Mouse (Mus musculus) kidney, adult 2 months (tissue): Measurements from ENCODE around the gene Nfkbil1. TPM values are rescaled to one million over a fixed set of nuclear protein-coding genes. Genes with fewer than 3 reads are reported as not detected.

Source experiments
- DNase-seq: peaks from one replicate; pipeline ENCODE4 v3.0.0; 2021
- H3K27ac ChIP-seq: fragments of 200-500 bp; 2 replicates; pipeline ENCODE4 v1.5.1; 2012; ENCODE audit warnings: low read depth, low read length, control low read depth, inconsistent platforms; ENCODE audit not compliant: insufficient read depth
- H3K27me3 ChIP-seq: fragments of 200-500 bp; replicated peaks from 2 replicates; pipeline ENCODE4 v1.6.1; 2012; ENCODE audit warnings: mild to moderate bottlenecking, moderate library complexity, low read length, inconsistent platforms; ENCODE audit not compliant: control insufficient read depth, insufficient read depth
- H3K36me3 ChIP-seq: fragments of 200-500 bp; 2 replicates; pipeline ENCODE4 v1.6.1; 2012; ENCODE audit warnings: mild to moderate bottlenecking, moderate library complexity, low read length, inconsistent platforms; ENCODE audit not compliant: control insufficient read depth, insufficient read depth
- H3K4me1 ChIP-seq: fragments of 200-500 bp; 2 replicates; pipeline ENCODE4 v1.6.1; 2011; ENCODE audit warnings: low read length; ENCODE audit not compliant: control insufficient read depth, insufficient read depth
- H3K4me3 ChIP-seq: fragments of 200-500 bp; 2 replicates; pipeline ENCODE4 v1.5.1; 2011; ENCODE audit warnings: mild to moderate bottlenecking, low read depth, low read length, control low read depth; ENCODE audit not compliant: insufficient read depth
- CTCF ChIP-seq: fragments of 200-500 bp; conservative IDR thresholded peaks from 2 replicates; pipeline ENCODE4 v1.5.1; 2011; ENCODE audit warnings: low read depth, mild to moderate bottlenecking, control low read depth, low read length, moderate library complexity, mixed read lengths; ENCODE audit not compliant: insufficient read depth, insufficient read length
- POLR2A ChIP-seq: fragments of 200-500 bp; IDR thresholded peaks from one replicate; pipeline ENCODE4 v1.6.1; 2011; ENCODE audit warnings: low read depth, low read length, control low read depth
- WGBS: fragments of 180-500 bp; shearing (Covaris S2); methylation state at CpG from one replicate; pipeline ENCODE4 v1.1.7; 2018; 5-methylcytosine and 5-hydroxymethylcytosine counted together
- polyA plus RNA-seq: library from polyadenylated mRNA; depleted of rRNA; stranded (reverse); fragments of >200 nt; gene quantifications from 2 replicates; pipeline ENCODE4 v1.2.3, GENCODE M21; 2012

Nfkbil1 gene
- polyA plus RNA-seq, 1 experiment: 11.7 TPM

- Histone ChIP-seq H3K4me1 (no peaks in the 10 kb centered on the region), H3K27me3 (no peaks in the 10 kb centered on the region), H3K4me3 (peak overlapping the region; percentile 42), H3K27ac (peak overlapping the region; percentile 15; the same call in 1 of the 2 replicates), H3K36me3 (no peaks in the 10 kb centered on the region)
- TF ChIP-seq POLR2A (no peak), CTCF (no peak)
- 7% methylated on average over 16 of the region's 18 CpGs for WGBS
- peak; percentile 76 for DNase-seq
Observed at GRCm38 (mm10) chr17:35185639-35186611, 49.7 kb downstream of the Nfkbil1 start.

GRCm38 (mm10) chr17:35180093-35180492, 55.5 kb downstream of the Nfkbil1 start:
- TF ChIP-seq CTCF (no peak), POLR2A (no peak)
- H3K27me3 ChIP-seq: no peaks in the 10 kb centered on the region
- no peaks in the 10 kb centered on the region for H3K36me3 ChIP-seq
- DNase-seq: no peak
- WGBS: 88% methylated on average over 5 of the region's 5 CpGs
- H3K4me3 ChIP-seq: no peak overlapping the region
- no peak overlapping the region for H3K27ac ChIP-seq
- no peaks in the 10 kb centered on the region for H3K4me1 ChIP-seq

- TF ChIP-seq CTCF: peak; percentile 97
- no peak for TF ChIP-seq POLR2A
- H3K4me3 ChIP-seq: no peak overlapping the region
- 0 out of 2 replicates have a peak, but pooled peaks cover 3% of the 10 kb centered on the region for H3K4me1 ChIP-seq
- whole genome bisulfite sequencing: 17% methylated on average over 5 of the region's 5 CpGs
- no peaks in the 10 kb centered on the region for H3K36me3 ChIP-seq
- H3K27ac ChIP-seq: no peak overlapping the region
- peak; percentile 77 for DNase-seq
- H3K27me3 ChIP-seq: no peaks in the 10 kb centered on the region
Observed at GRCm38 (mm10) chr17:35178528-35178927, 57.1 kb downstream of the Nfkbil1 start.

- DNase-seq: no peak
- H3K4me3 ChIP-seq: no peak within 1 kb of the TSS
- no peaks in the 10 kb centered on the region for H3K27me3 ChIP-seq
- WGBS: 81% methylated on average over 2 of the region's 2 CpGs
- H3K4me1 ChIP-seq: 0 out of 2 replicates have a peak, but pooled peaks cover 5% of the 10 kb centered on the region
- H3K27ac ChIP-seq: no peak within 1 kb of the TSS
- H3K36me3 ChIP-seq: no peaks in the 10 kb centered on the region
- no peak for TF ChIP-seq CTCF
- TF ChIP-seq POLR2A: no peak
Observed at GRCm38 (mm10) chr17:35175968-35176367, 59.6 kb downstream of the Nfkbil1 start, which contains the start of gene Aif1. Gene Aif1, minus strand, starts transcription at chr17:35176068.

- no peak for DNase-seq
- Histone ChIP-seq H3K36me3 (no peaks in the 10 kb centered on the region), H3K4me1 (0 out of 2 replicates have a peak, but pooled peaks cover 5% of the 10 kb centered on the region), H3K27me3 (no peaks in the 10 kb centered on the region), H3K4me3 (no peak overlapping the region), H3K27ac (no peak overlapping the region)
- 61% methylated on average over 6 of the region's 6 CpGs for WGBS
- no peak for TF ChIP-seq CTCF
- TF ChIP-seq POLR2A: no peak
Observed at GRCm38 (mm10) chr17:35175382-35175781, 60.2 kb downstream of the Nfkbil1 start.

GRCm38 (mm10) chr17:35174201-35174977, 61.2 kb downstream of the Nfkbil1 start:
- Histone ChIP-seq H3K27me3 (no peaks in the 10 kb centered on the region), H3K4me3 (no peak overlapping the region), H3K36me3 (no peaks in the 10 kb centered on the region), H3K4me1 (0 out of 2 replicates have a peak, but pooled peaks cover 5% of the 10 kb centered on the region), H3K27ac (peak overlapping the region; percentile 88)
- peak; percentile 41 for DNase-seq
- TF ChIP-seq CTCF (no peak), POLR2A (no peak)
- WGBS: 49% methylated on average over 8 of the region's 8 CpGs

GRCm38 (mm10) chr17:35173329-35173728, 62.3 kb downstream of the Nfkbil1 start:
- DNase-seq: no peak
- TF ChIP-seq POLR2A: no peak
- no peak for TF ChIP-seq CTCF
- Histone ChIP-seq H3K27ac (peak overlapping the region; percentile 56), H3K4me1 (0 out of 2 replicates have a peak, but pooled peaks cover 5% of the 10 kb centered on the region), H3K4me3 (no peak overlapping the region), H3K36me3 (no peaks in the 10 kb centered on the region), H3K27me3 (no peaks in the 10 kb centered on the region)
- 89% methylated on average over 3 of the region's 3 CpGs for WGBS
